ENCODE assay signal across 17 mouse cellular contexts in genomic region chr1:69440564-69441334, GRCm38 (mm10).
DNase-seq lines count a peak whose midpoint lies in the region; ATAC-seq and TF ChIP-seq lines count a peak whose summit lies in the region.
"Had no signal": no experiment of that assay in that cellular context is flagged by ENCODE, and none has a peak within 500 bp of the region (broad histone marks: within the 10 kb centered on the region; RNA-seq: fewer than 3 reads in every experiment).

No protein-coding gene starts in this region.

- H3K4me3 ChIP-seq in stomach, postnatal 0 days (ENCODE audit: low read depth, low read length), result no peak overlapping the region
- H3K4me3 ChIP-seq in kidney, embryonic 16.5 days (ENCODE audit: low read length), result no peak overlapping the region
- H3K4me3 ChIP-seq: embryonic facial prominence, embryonic 10.5 days; hindbrain, embryonic 12.5 days; intestine, embryonic 15.5 days; liver, embryonic 12.5 days; lung, embryonic 15.5 days; neural tube, embryonic 15.5 days had no signal

- H3K4me1 ChIP-seq in stomach, postnatal 0 days (replicated peaks; ENCODE audit: control insufficient read depth, insufficient read depth), result no peaks in the 10 kb centered on the region
- no peaks in the 10 kb centered on the region for H3K4me1 ChIP-seq in kidney, embryonic 16.5 days (ENCODE audit: insufficient read depth, low read length)
- H3K4me1 ChIP-seq: hindbrain, embryonic 12.5 days; intestine, embryonic 15.5 days; lung, embryonic 15.5 days; neural tube, embryonic 15.5 days had no signal

- DNase-seq in urinary bladder, postnatal 14 days (ENCODE audit: low spot score), result peak; percentile 60
- DNase-seq in urinary bladder, postnatal 10 days (ENCODE audit: low spot score), result no peak
- peak; percentile 10 to 13 for DNase-seq in frontal cortex, postnatal 14 days (ENCODE audit: low spot score in 2 of 2)
- DNase-seq in layer of hippocampus, postnatal 36 days, result peak; percentile 10 to 26
- DNase-seq in stomach, postnatal 0 days (ENCODE audit: low spot score), result no peak
- DNase-seq in kidney, postnatal 10 days, result no peak
- DNase-seq in kidney, postnatal 4 days, result no peak
- DNase-seq: cerebellum, postnatal 36 days had no signal

- H3K9ac ChIP-seq in stomach, postnatal 0 days (ENCODE audit: low read length), result no peak overlapping the region
- H3K9ac ChIP-seq in kidney, embryonic 16.5 days (replicated peaks; ENCODE audit: low read length), result no peak overlapping the region
- H3K9ac ChIP-seq: hindbrain, embryonic 12.5 days; intestine, embryonic 15.5 days; liver, embryonic 12.5 days; lung, embryonic 15.5 days; neural tube, embryonic 15.5 days had no signal

- peak; percentile 65 for ATAC-seq in stomach, postnatal 0 days (ENCODE audit: low FRiP score, low TSS enrichment)
- no peak for ATAC-seq in kidney, embryonic 16.5 days (ENCODE audit: low FRiP score, low TSS enrichment)
- ATAC-seq: CD4-positive, CD25-positive, alpha-beta regulatory T cell, adult 4 months; intestine, embryonic 15.5 days; liver, embryonic 12.5 days had no signal

- no peak for TF ChIP-seq EP300 in stomach, postnatal 0 days (optimal IDR thresholded peaks at IDR 0.05)

- no peaks in the 10 kb centered on the region for H3K36me3 ChIP-seq in stomach, postnatal 0 days (ENCODE audit: control insufficient read depth, insufficient read depth, low read length)
- no peaks in the 10 kb centered on the region for H3K36me3 ChIP-seq in kidney, embryonic 16.5 days (ENCODE audit: insufficient read depth, low read length)
- H3K36me3 ChIP-seq: embryonic facial prominence, embryonic 10.5 days; hindbrain, embryonic 12.5 days; intestine, embryonic 15.5 days; liver, embryonic 12.5 days; lung, embryonic 15.5 days; neural tube, embryonic 15.5 days had no signal

- no peaks in the 10 kb centered on the region for H3K9me3 ChIP-seq in stomach, postnatal 0 days (ENCODE audit: control insufficient read depth, low read length)
- H3K9me3 ChIP-seq in kidney, embryonic 16.5 days (ENCODE audit: low read length), result no peaks in the 10 kb centered on the region
- H3K9me3 ChIP-seq: embryonic facial prominence, embryonic 10.5 days; hindbrain, embryonic 12.5 days; intestine, embryonic 15.5 days; liver, embryonic 12.5 days; lung, embryonic 15.5 days; neural tube, embryonic 15.5 days had no signal

- no peak for TF ChIP-seq CTCF in stomach, postnatal 0 days (IDR thresholded peaks at IDR 0.05; ENCODE audit: low read depth)

- H3K27me3 ChIP-seq in stomach, postnatal 0 days (ENCODE audit: control insufficient read depth, insufficient read depth, low read length), result no peaks in the 10 kb centered on the region
- H3K27me3 ChIP-seq in kidney, embryonic 16.5 days (ENCODE audit: insufficient read depth, low read length), result no peaks in the 10 kb centered on the region
- H3K27me3 ChIP-seq: hindbrain, embryonic 12.5 days; intestine, embryonic 15.5 days; liver, embryonic 12.5 days; lung, embryonic 15.5 days; neural tube, embryonic 15.5 days had no signal

- H3K27ac ChIP-seq in stomach, postnatal 0 days (replicated peaks), result peak overlapping the region; percentile 37
- no peak overlapping the region for H3K27ac ChIP-seq in kidney, embryonic 16.5 days (ENCODE audit: low read length)
- H3K27ac ChIP-seq: embryonic facial prominence, embryonic 10.5 days; hindbrain, embryonic 12.5 days; intestine, embryonic 15.5 days; kidney, postnatal 0 days; liver, embryonic 12.5 days; lung, embryonic 15.5 days; neural tube, embryonic 15.5 days had no signal

- WGBS in stomach, postnatal 0 days, result 71% methylated on average over 14 of the region's 14 CpGs
- whole genome bisulfite sequencing in kidney, embryonic 16.5 days, result 84% methylated on average over 14 of the region's 14 CpGs

- H3K4me2 ChIP-seq in stomach, postnatal 0 days (replicated peaks; ENCODE audit: low read depth), result no peak overlapping the region
- H3K4me2 ChIP-seq in kidney, embryonic 16.5 days (replicated peaks; ENCODE audit: low read depth, low read length), result no peak overlapping the region
- H3K4me2 ChIP-seq: hindbrain, embryonic 12.5 days; intestine, embryonic 15.5 days; liver, embryonic 12.5 days; lung, embryonic 15.5 days; neural tube, embryonic 15.5 days had no signal

Comparison
In these comparisons a context has a peak if more than half of its experiments do, and no peak if none do; other contexts are left out.
1. DNase-seq: peak in urinary bladder, postnatal 14 days (single experiment), frontal cortex, postnatal 14 days (2 of 2) and layer of hippocampus, postnatal 36 days (2 of 2); none in urinary bladder, postnatal 10 days (single experiment), stomach, postnatal 0 days (single experiment), kidney, postnatal 10 days (single experiment) and kidney, postnatal 4 days (0 of 2).